Mouse (Mus musculus): ENCODE measurements around the gene Pcdh9.

- TF ChIP-seq CTCF (conservative IDR thresholded peaks at IDR 0.05; ENCODE audit: insufficient read depth, insufficient read length, low read depth, low read length) (no peak), POLR2A (IDR thresholded peaks at IDR 0.05; ENCODE audit: low read depth, low read length) (no peak)
Measured at GRCm38 (mm10) chr14:93168367-93168766, 722.1 kb downstream of the Pcdh9 start.
